Mouse (Mus musculus) forebrain, embryonic 14.5 days (tissue): ENCODE data around the gene Mecr. TPM values are rescaled to one million over a fixed set of nuclear protein-coding genes. Genes with fewer than 3 reads are reported as not detected.

ENCODE experiments used
- ATAC-seq: fragments of 200-750 bp; cut with Nextera tagmentation; 2 replicates; pipeline ENCODE4 v1.8.0; 2017; ENCODE audit warnings: mild to moderate bottlenecking, moderate library complexity
- DNase-seq: peaks from one replicate; pipeline ENCODE4 v3.0.0-alpha.2; 2015; ENCODE audit warnings: low spot score
- H3K27ac ChIP-seq: fragments of 300-500 bp; sonication (generic); 2 replicates; pipeline ENCODE4 v1.5.1; 2014; ENCODE audit warnings: low read depth, mild to moderate bottlenecking, control low read depth, low read length, moderate library complexity
- H3K27me3 ChIP-seq: fragments of 300-500 bp; sonication (generic); replicated peaks from 2 replicates; pipeline ENCODE4 v1.6.1; 2014; ENCODE audit warnings: low read length, control low read depth, mixed read lengths; ENCODE audit not compliant: control insufficient read depth, insufficient read depth
- H3K36me3 ChIP-seq: fragments of 300-500 bp; sonication (generic); 2 replicates; pipeline ENCODE4 v1.6.1; 2014; ENCODE audit warnings: low read length, control low read depth; ENCODE audit not compliant: control insufficient read depth, insufficient read depth
- H3K4me1 ChIP-seq: fragments of 300-500 bp; sonication (generic); 2 replicates; pipeline ENCODE4 v1.6.1; 2014; ENCODE audit warnings: antibody characterized with exemption, low read length, control low read depth; ENCODE audit not compliant: control insufficient read depth, insufficient read depth
- H3K4me2 ChIP-seq: fragments of 300-500 bp; sonication (generic); 2 replicates; pipeline ENCODE4 v1.6.1; 2014; ENCODE audit warnings: mild to moderate bottlenecking, control low read depth, low read length
- H3K4me3 ChIP-seq: fragments of 300-500 bp; sonication (generic); 2 replicates; pipeline ENCODE4 v1.5.1; 2014; ENCODE audit warnings: low read depth, low read length, control low read depth
- H3K9ac ChIP-seq: fragments of 300-500 bp; sonication (generic); 2 replicates; pipeline ENCODE4 v1.6.1; 2014; ENCODE audit warnings: mild to moderate bottlenecking, low read length, control low read depth, moderate library complexity
- H3K9me3 ChIP-seq: fragments of 300-500 bp; sonication (generic); replicated peaks from 2 replicates; pipeline ENCODE4 v1.6.1; 2016; ENCODE audit warnings: low read length, control low read depth, mixed read lengths; ENCODE audit not compliant: control insufficient read depth
- WGBS: fragments of 180-500 bp; shearing (Covaris S2); extraction: QIAGEN DNeasy Blood & Tissue Kit; methylation state at CpG from one replicate; pipeline ENCODE4 v1.1.7; 2014; 5-methylcytosine and 5-hydroxymethylcytosine counted together
- polyA plus RNA-seq: library from polyadenylated mRNA; unstranded; fragments of >200 nt; fragmentation: Nextera tagmentation; extraction: Ambion mirVana; gene quantifications from 2 replicates; pipeline ENCODE4 v1.2.1, GENCODE M21; 2014

The Mecr gene
- polyA plus RNA-seq, 1 experiment from 2014 or later: 35.7 TPM

GRCm38 (mm10) chr4:131813798-131814197 is 29.5 kb upstream of the Mecr start:
- Histone ChIP-seq H3K27me3 (no peaks in the 10 kb centered on the region), H3K36me3 (peaks cover 4% of the 10 kb centered on the region; the same call in 1 of the 2 replicates), H3K4me3 (no peak overlapping the region), H3K9me3 (no peaks in the 10 kb centered on the region), H3K27ac (no peak overlapping the region), H3K9ac (no peak overlapping the region), H3K4me2 (no peak overlapping the region), H3K4me1 (no peaks in the 10 kb centered on the region)
- 94% methylated on average over 7 of the region's 7 CpGs for WGBS
- ATAC-seq: no peak
- DNase-seq: no peak

- ATAC-seq: no peak
- no peak for DNase-seq
- WGBS: 94% methylated on average over 10 of the region's 10 CpGs
- Histone ChIP-seq H3K4me1 (no peaks in the 10 kb centered on the region), H3K27ac (no peak overlapping the region), H3K4me2 (no peak overlapping the region), H3K36me3 (peaks cover 6% of the 10 kb centered on the region; the same call in 1 of the 2 replicates), H3K4me3 (no peak overlapping the region), H3K9me3 (no peaks in the 10 kb centered on the region), H3K9ac (no peak overlapping the region), H3K27me3 (no peaks in the 10 kb centered on the region)
These were observed 28.4 kb upstream of the Mecr start for GRCm38 (mm10) chr4:131814869-131815268.

GRCm38 (mm10) chr4:131815774-131816173 is 27.5 kb upstream of the Mecr start:
- H3K4me3 ChIP-seq: no peak overlapping the region
- H3K9me3 ChIP-seq: no peaks in the 10 kb centered on the region
- ATAC-seq: no peak
- H3K4me1 ChIP-seq: no peaks in the 10 kb centered on the region
- no peaks in the 10 kb centered on the region for H3K27me3 ChIP-seq
- no peak overlapping the region for H3K27ac ChIP-seq
- WGBS: 83% methylated on average over 10 of the region's 10 CpGs
- no peak overlapping the region for H3K4me2 ChIP-seq
- peaks cover 8% of the 10 kb centered on the region; the same call in 1 of the 2 replicates for H3K36me3 ChIP-seq
- no peak for DNase-seq
- H3K9ac ChIP-seq: no peak overlapping the region

GRCm38 (mm10) chr4:131818926-131819325 is 24.3 kb upstream of the Mecr start:
- Histone ChIP-seq H3K9me3 (no peaks in the 10 kb centered on the region), H3K4me2 (no peak overlapping the region), H3K27ac (no peak overlapping the region), H3K27me3 (no peaks in the 10 kb centered on the region), H3K4me3 (no peak overlapping the region), H3K36me3 (peaks cover 9% of the 10 kb centered on the region; the same call in 1 of the 2 replicates), H3K9ac (no peak overlapping the region), H3K4me1 (peaks cover 6% of the 10 kb centered on the region; the same call in 1 of the 2 replicates)
- ATAC-seq: no peak
- WGBS: 61% methylated on average over 23 of the region's 23 CpGs
- DNase-seq: no peak

GRCm38 (mm10) chr4:131821161-131821731 is 22.0 kb upstream of the Mecr start:
- Histone ChIP-seq H3K4me1 (peaks cover 6% of the 10 kb centered on the region; the same call in 1 of the 2 replicates), H3K36me3 (peaks cover 9% of the 10 kb centered on the region; the same call in 1 of the 2 replicates), H3K4me3 (no peak overlapping the region), H3K4me2 (no peak overlapping the region), H3K9me3 (no peaks in the 10 kb centered on the region), H3K27me3 (no peaks in the 10 kb centered on the region), H3K9ac (0 out of 2 replicates have a peak overlapping the region, but pooled peaks have one; percentile 17), H3K27ac (no peak overlapping the region)
- 26% methylated on average over 16 of the region's 16 CpGs for WGBS
- peak; percentile 51 for DNase-seq
- ATAC-seq: peak; percentile 44; the same call in 1 of the 2 replicates

GRCm38 (mm10) chr4:131822583-131822982 is 20.7 kb upstream of the Mecr start:
- Histone ChIP-seq H3K9me3 (no peaks in the 10 kb centered on the region), H3K36me3 (peaks cover 9% of the 10 kb centered on the region; the same call in 1 of the 2 replicates), H3K27ac (no peak overlapping the region), H3K27me3 (no peaks in the 10 kb centered on the region), H3K4me3 (no peak overlapping the region), H3K4me2 (no peak overlapping the region), H3K9ac (no peak overlapping the region), H3K4me1 (peaks cover 6% of the 10 kb centered on the region; the same call in 1 of the 2 replicates)
- ATAC-seq: no peak
- DNase-seq: no peak
- 91% methylated on average over 3 of the region's 3 CpGs for WGBS

- WGBS: 10% methylated on average over 3 of the region's 3 CpGs
- Histone ChIP-seq H3K9ac (no peak overlapping the region), H3K4me3 (no peak overlapping the region), H3K9me3 (no peaks in the 10 kb centered on the region), H3K27ac (no peak overlapping the region), H3K27me3 (no peaks in the 10 kb centered on the region), H3K4me2 (no peak overlapping the region), H3K36me3 (0 out of 2 replicates have a peak, but pooled peaks cover 3% of the 10 kb centered on the region), H3K4me1 (peaks cover 6% of the 10 kb centered on the region; the same call in 1 of the 2 replicates)
- ATAC-seq: no peak
- DNase-seq: no peak
These were observed 18.3 kb upstream of the Mecr start for GRCm38 (mm10) chr4:131824939-131825338.

GRCm38 (mm10) chr4:131825830-131826229 is 17.4 kb upstream of the Mecr start:
- Histone ChIP-seq H3K36me3 (0 out of 2 replicates have a peak, but pooled peaks cover under 1% of the 10 kb centered on the region), H3K27ac (no peak overlapping the region), H3K4me1 (peaks cover 10% of the 10 kb centered on the region; the same call in 1 of the 2 replicates), H3K9ac (no peak overlapping the region), H3K27me3 (no peaks in the 10 kb centered on the region), H3K9me3 (no peaks in the 10 kb centered on the region), H3K4me3 (no peak overlapping the region), H3K4me2 (no peak overlapping the region)
- 46% methylated on average over 8 of the region's 8 CpGs for WGBS
- DNase-seq (no peak), ATAC-seq (no peak)

- no peak; the same call in 1 of the 2 replicates for ATAC-seq
- Histone ChIP-seq H3K4me2 (no peak overlapping the region), H3K4me1 (peaks cover 10% of the 10 kb centered on the region; the same call in 1 of the 2 replicates), H3K4me3 (no peak overlapping the region), H3K9me3 (no peaks in the 10 kb centered on the region), H3K36me3 (no peaks in the 10 kb centered on the region), H3K9ac (no peak overlapping the region), H3K27me3 (no peaks in the 10 kb centered on the region), H3K27ac (no peak overlapping the region)
- DNase-seq: peak; percentile 58
- 6% methylated on average over 6 of the region's 6 CpGs for WGBS
These were observed 16.4 kb upstream of the Mecr start for GRCm38 (mm10) chr4:131826905-131827304.
